Mouse (Mus musculus): Measurements from ENCODE around the gene Mllt3. TPM values are rescaled to one million over a fixed set of nuclear protein-coding genes. Genes with fewer than 3 reads are reported as not detected.

Gene Mllt3
- total and polyA plus RNA-seq, 3 experiments: 15.4 to 75.3 TPM; not detected in 1

GRCm38 (mm10) chr4:87857982-87858381, 175.2 kb downstream of the Mllt3 start:
- Histone ChIP-seq H3K9me3 (replicated peaks; ENCODE audit: insufficient read depth, low read length) (no peaks in the 10 kb centered on the region), H3K27ac (ENCODE audit: control insufficient read depth, low read depth, low read length) (peak overlapping the region; percentile 28; the same call in 1 of the 2 replicates), H3K27me3 (ENCODE audit: control insufficient read depth in 1 of 2, insufficient read depth in 2 of 2, low read length in 2 of 2) (no peaks in the 10 kb centered on the region), H3K9ac (ENCODE audit: control insufficient read depth, low read depth, low read length, poor library complexity, severe bottlenecking) (no peak overlapping the region), H3K4me1 (ENCODE audit: control insufficient read depth in 1 of 2, insufficient read depth in 2 of 2, low read length in 2 of 2) (peaks cover 18 to 27% of the 10 kb centered on the region in 2 experiments), H3K4me3 (ENCODE audit: control insufficient read depth in 1 of 2, insufficient read depth in 1 of 2, low read depth in 2 of 2, low read length in 2 of 2) (no peak overlapping the region), H3K36me3 (ENCODE audit: control insufficient read depth in 1 of 2, insufficient read depth in 2 of 2, low read length in 2 of 2) (peaks cover 0 to 30% of the 10 kb centered on the region in 2 experiments; a peak in 2 of 4 replicates), H3K79me2 (ENCODE audit: control insufficient read depth, insufficient read depth, low read length, poor library complexity) (no peaks in the 10 kb centered on the region)
- DNase-seq (ENCODE audit: low read depth, low spot score): peak; percentile 74
- TF ChIP-seq POLR2A (IDR thresholded peaks at IDR 0.05; ENCODE audit: control insufficient read depth in 1 of 2, insufficient read depth in 1 of 2, low read depth in 1 of 2, low read length in 2 of 2, poor library complexity in 1 of 2) (no peak), MYB (IDR thresholded peaks at IDR 0.05; ENCODE audit: low read depth, low read length) (peak; percentile 50; the same call in 1 of the 2 replicates), BHLHE40 (IDR thresholded peaks at IDR 0.05; ENCODE audit: borderline replicate concordance, low read depth, low read length) (no peak), TAL1 (IDR thresholded peaks at IDR 0.05; ENCODE audit: low read length) (peak; percentile 21; the same call in 1 of the 2 replicates), EP300 (IDR thresholded peaks at IDR 0.05; ENCODE audit: low read depth in 1 of 2, low read length in 2 of 2) (peak; percentile 74 to 78), GATA1 (IDR thresholded peaks at IDR 0.05; ENCODE audit: low read depth, low read length) (peak; percentile 55), RCOR1 (IDR thresholded peaks at IDR 0.05; ENCODE audit: low read depth, low read length) (peak; percentile 92), TBP (IDR thresholded peaks at IDR 0.05; ENCODE audit: low read depth, low read length) (0 out of 2 replicates have a peak, but pooled peaks have one; percentile 39), TCF12 (IDR thresholded peaks at IDR 0.05; ENCODE audit: low read depth, low read length) (peak; percentile 51)

DNA sequence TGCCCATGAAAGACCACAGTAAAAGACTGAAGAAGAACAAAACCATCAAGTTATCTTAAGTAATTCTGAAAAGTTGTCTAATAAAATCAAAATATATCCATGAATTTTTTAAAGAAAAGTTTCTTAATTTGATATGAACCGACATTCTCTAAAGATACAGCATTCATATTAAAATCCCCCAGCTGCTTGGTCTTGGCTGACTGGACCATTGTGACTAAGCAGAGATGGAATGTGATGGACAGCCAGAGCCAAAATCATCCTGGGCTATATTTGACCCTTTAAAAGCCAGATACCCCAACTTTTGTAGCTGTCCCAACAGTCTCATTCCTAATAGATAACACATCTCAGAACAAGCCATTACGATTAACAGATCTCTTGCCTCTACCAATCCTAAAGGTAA, 180.7 kb downstream of the Mllt3 start:
- Histone ChIP-seq H3K4me1 (ENCODE audit: control insufficient read depth in 1 of 2, insufficient read depth in 2 of 2, low read length in 2 of 2) (peaks cover 0 to 2% of the 10 kb centered on the region in 2 experiments; a peak in 1 of 4 replicates), H3K27me3 (ENCODE audit: control insufficient read depth in 1 of 2, insufficient read depth in 2 of 2, low read length in 2 of 2) (no peaks in the 10 kb centered on the region), H3K9ac (ENCODE audit: control insufficient read depth, low read depth, low read length, poor library complexity, severe bottlenecking) (no peak overlapping the region), H3K9me3 (replicated peaks; ENCODE audit: insufficient read depth, low read length) (no peaks in the 10 kb centered on the region), H3K4me3 (ENCODE audit: control insufficient read depth in 1 of 2, insufficient read depth in 1 of 2, low read depth in 2 of 2, low read length in 2 of 2) (no peak overlapping the region), H3K36me3 (ENCODE audit: control insufficient read depth in 1 of 2, insufficient read depth in 2 of 2, low read length in 2 of 2) (no peaks in the 10 kb centered on the region), H3K27ac (ENCODE audit: control insufficient read depth, low read depth, low read length) (no peak overlapping the region), H3K79me2 (ENCODE audit: control insufficient read depth, insufficient read depth, low read length, poor library complexity) (no peaks in the 10 kb centered on the region)
- TF ChIP-seq USF2 (IDR thresholded peaks at IDR 0.05; ENCODE audit: borderline replicate concordance in 1 of 2, insufficient read depth in 1 of 2, low read depth in 1 of 2, low read length in 2 of 2) (no peak), E2F4 (IDR thresholded peaks at IDR 0.05; ENCODE audit: borderline replicate concordance, low read depth, low read length) (no peak), MAFK (IDR thresholded peaks at IDR 0.05; ENCODE audit: borderline replicate concordance, low read depth, low read length) (no peak), POLR2A (IDR thresholded peaks at IDR 0.05; ENCODE audit: control insufficient read depth in 1 of 2, insufficient read depth in 1 of 2, low read depth in 1 of 2, low read length in 2 of 2, poor library complexity in 1 of 2) (no peak), USF1 (IDR thresholded peaks at IDR 0.05; ENCODE audit: low read depth, low read length) (no peak), ELF1 (IDR thresholded peaks at IDR 0.05; ENCODE audit: low read depth, low read length) (no peak), NELFE (IDR thresholded peaks at IDR 0.05; ENCODE audit: low read depth, low read length) (no peak), CHD2 (IDR thresholded peaks at IDR 0.05; ENCODE audit: low read length) (no peak), TAL1 (IDR thresholded peaks at IDR 0.05; ENCODE audit: low read length) (no peak), KAT2A (conservative IDR thresholded peaks at IDR 0.05; ENCODE audit: low read depth, low read length) (no peak), UBTF (IDR thresholded peaks at IDR 0.05; ENCODE audit: borderline replicate concordance, insufficient read depth, low read depth, low read length) (no peak), JUND (IDR thresholded peaks at IDR 0.05; ENCODE audit: low read depth, low read length) (no peak), SMC3 (IDR thresholded peaks at IDR 0.05; ENCODE audit: low read depth, low read length) (no peak), MYC (IDR thresholded peaks at IDR 0.05; ENCODE audit: low read depth, low read length) (no peak), GABPA (IDR thresholded peaks at IDR 0.05; ENCODE audit: low read depth, low read length) (no peak), MAX (IDR thresholded peaks at IDR 0.05; ENCODE audit: low read length) (no peak), POLR2AphosphoS5 (IDR thresholded peaks at IDR 0.05; ENCODE audit: borderline replicate concordance, low read depth, low read length) (no peak)
- DNase-seq (ENCODE audit: low read depth, low spot score): no peak

Data from MEL (cell line).